Mouse (Mus musculus): Measurements from ENCODE around the gene Anxa9.

The Anxa9 gene

GRCm38 (mm10) chr3:95314075-95314474, 7.1 kb upstream of the Anxa9 start:
- no peak for DNase-seq (ENCODE audit: low spot score in 2 of 2)

- no peak for DNase-seq (ENCODE audit: low spot score in 2 of 2)
Observed at GRCm38 (mm10) chr3:95313476-95313875, 6.5 kb upstream of the Anxa9 start.

GRCm38 (mm10) chr3:95312623-95313022, 5.6 kb upstream of the Anxa9 start:
- peak in 1 of 2 experiments; percentile 21 for DNase-seq (ENCODE audit: low spot score in 2 of 2)

- peak; percentile 42 to 76 for DNase-seq (ENCODE audit: low spot score in 2 of 2)
Observed at GRCm38 (mm10) chr3:95310968-95311882, 4.2 kb upstream of the Anxa9 start.

GRCm38 (mm10) chr3:95310496-95310895, 3.5 kb upstream of the Anxa9 start:
- DNase-seq (ENCODE audit: low spot score in 2 of 2), result no peak

- DNase-seq (ENCODE audit: low spot score in 2 of 2), result no peak
Observed at GRCm38 (mm10) chr3:95306244-95306643, 732 bp downstream of the Anxa9 start.

- DNase-seq (ENCODE audit: low spot score in 2 of 2), result no peak
Observed at GRCm38 (mm10) chr3:95301204-95301796, 5.7 kb downstream of the Anxa9 start.

- DNase-seq (ENCODE audit: low spot score in 2 of 2), result no peak
Observed at GRCm38 (mm10) chr3:95298018-95298417, 9.0 kb downstream of the Anxa9 start.

- no peak for DNase-seq (ENCODE audit: low spot score in 2 of 2)
Observed at GRCm38 (mm10) chr3:95296103-95296469, 10.9 kb downstream of the Anxa9 start.

- DNase-seq (ENCODE audit: low spot score in 2 of 2), result no peak
Observed at GRCm38 (mm10) chr3:95295321-95296102, 11.5 kb downstream of the Anxa9 start.

GRCm38 (mm10) chr3:95294718-95295117, 12.3 kb downstream of the Anxa9 start:
- no peak for DNase-seq (ENCODE audit: low spot score in 2 of 2)

- DNase-seq (ENCODE audit: low spot score in 2 of 2), result no peak
Observed at GRCm38 (mm10) chr3:95294316-95294715, 12.7 kb downstream of the Anxa9 start.

- no peak for DNase-seq (ENCODE audit: low spot score in 2 of 2)
Observed at GRCm38 (mm10) chr3:95293537-95293936, 13.4 kb downstream of the Anxa9 start.

GRCm38 (mm10) chr3:95292899-95293298, 14.1 kb downstream of the Anxa9 start:
- DNase-seq (ENCODE audit: low spot score in 2 of 2), result no peak

- no peak for DNase-seq (ENCODE audit: low spot score in 2 of 2)
Observed at GRCm38 (mm10) chr3:95291041-95291440, 15.9 kb downstream of the Anxa9 start.

- DNase-seq (ENCODE audit: low spot score in 2 of 2), result no peak
Observed at GRCm38 (mm10) chr3:95290156-95290555, 16.8 kb downstream of the Anxa9 start.

- DNase-seq (ENCODE audit: low spot score in 2 of 2), result no peak
Observed at GRCm38 (mm10) chr3:95289419-95289818, 17.6 kb downstream of the Anxa9 start.

GRCm38 (mm10) chr3:95287541-95287940, 19.4 kb downstream of the Anxa9 start:
- no peak for DNase-seq (ENCODE audit: low spot score in 2 of 2)

GRCm38 (mm10) chr3:95286510-95286909, 20.5 kb downstream of the Anxa9 start:
- peak; percentile 40 to 57 for DNase-seq (ENCODE audit: low spot score in 2 of 2)

- no peak for DNase-seq (ENCODE audit: low spot score in 2 of 2)
Observed at GRCm38 (mm10) chr3:95286011-95286410, 21.0 kb downstream of the Anxa9 start.

GRCm38 (mm10) chr3:95285390-95285789, 21.6 kb downstream of the Anxa9 start:
- no peak for DNase-seq (ENCODE audit: low spot score in 2 of 2)

- DNase-seq (ENCODE audit: low spot score in 2 of 2), result no peak
Observed at GRCm38 (mm10) chr3:95284501-95285281, 22.3 kb downstream of the Anxa9 start.

Data from heart, adult 9 months (tissue).